Mouse (Mus musculus): ENCODE data around the gene Mgat5b. TPM values are rescaled to one million over a fixed set of nuclear protein-coding genes. Genes with fewer than 3 reads are reported as not detected.
"Not testable (repeated sequence)": the region's sequence is repeated elsewhere in the genome, so short reads cannot be mapped to it uniquely, and the experiment has no call there.

Mgat5b gene
- polyA plus RNA-seq, 1 experiment: not detected

DNA sequence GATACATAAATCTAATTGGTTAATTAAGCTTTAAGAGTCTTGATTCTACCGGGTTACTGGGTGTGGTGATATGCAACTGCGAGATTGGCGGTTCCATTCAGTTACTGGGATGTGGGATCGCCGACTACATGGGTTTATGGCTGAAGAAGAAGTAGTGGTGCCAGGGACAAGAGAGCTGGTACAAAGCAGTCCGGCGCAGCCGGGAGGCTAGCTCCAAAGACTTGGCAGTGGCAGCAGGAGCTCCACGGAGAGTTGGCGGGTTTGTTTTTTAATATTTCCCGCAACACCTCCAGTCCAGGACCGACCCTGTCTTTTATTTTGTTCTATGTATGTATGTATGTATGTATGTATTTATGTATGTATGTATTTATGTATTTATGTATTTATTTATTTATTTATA, 19.4 kb upstream of the Mgat5b start:
- Histone ChIP-seq H3K4me3 (ENCODE audit: insufficient read depth, low read depth, low read length) (no peak overlapping the region), H3K27ac (replicated peaks; ENCODE audit: low read depth, low read length) (no peak overlapping the region), H3K4me1 (ENCODE audit: control insufficient read depth, insufficient read depth, insufficient read length, low read length) (no peaks in the 10 kb centered on the region)

DNA sequence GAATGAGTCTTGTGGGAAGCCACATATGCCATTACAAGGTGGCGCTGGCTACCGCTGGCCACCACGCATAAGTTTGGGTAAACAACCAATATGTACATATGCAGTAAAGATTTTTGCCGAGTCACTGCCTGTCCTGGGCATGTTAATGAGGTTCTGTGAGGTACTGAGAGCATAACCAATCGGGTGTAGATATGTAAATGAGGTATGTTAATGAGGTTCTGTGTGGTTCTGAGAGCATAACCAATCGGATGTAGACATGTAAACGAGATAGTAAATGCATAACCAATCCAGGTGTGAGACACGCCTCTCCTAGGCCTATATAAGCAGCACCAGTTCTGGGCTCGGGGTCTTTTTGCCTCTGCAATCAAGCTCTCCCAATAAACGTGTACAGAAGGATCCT, 16.1 kb upstream of the Mgat5b start:
- not testable (repeated sequence) for H3K4me3 ChIP-seq (ENCODE audit: insufficient read depth, low read depth, low read length); H3K4me1 ChIP-seq (ENCODE audit: control insufficient read depth, insufficient read depth, insufficient read length, low read length); H3K27ac ChIP-seq (replicated peaks; ENCODE audit: low read depth, low read length)

GRCm38 (mm10) chr11:116905741-116906456, 12.8 kb upstream of the Mgat5b start:
- peaks cover 3% of the 10 kb centered on the region; the same call in 1 of the 2 replicates for H3K4me1 ChIP-seq (ENCODE audit: control insufficient read depth, insufficient read depth, insufficient read length, low read length)
- peak overlapping the region; percentile 12 for H3K4me3 ChIP-seq (ENCODE audit: insufficient read depth, low read depth, low read length)
- no peak overlapping the region for H3K27ac ChIP-seq (replicated peaks; ENCODE audit: low read depth, low read length)

GRCm38 (mm10) chr11:116913573-116913972, 5.1 kb upstream of the Mgat5b start:
- Histone ChIP-seq H3K4me1 (ENCODE audit: control insufficient read depth, insufficient read depth, insufficient read length, low read length) (no peaks in the 10 kb centered on the region), H3K27ac (replicated peaks; ENCODE audit: low read depth, low read length) (no peak overlapping the region), H3K4me3 (ENCODE audit: insufficient read depth, low read depth, low read length) (no peak overlapping the region)

DNA sequence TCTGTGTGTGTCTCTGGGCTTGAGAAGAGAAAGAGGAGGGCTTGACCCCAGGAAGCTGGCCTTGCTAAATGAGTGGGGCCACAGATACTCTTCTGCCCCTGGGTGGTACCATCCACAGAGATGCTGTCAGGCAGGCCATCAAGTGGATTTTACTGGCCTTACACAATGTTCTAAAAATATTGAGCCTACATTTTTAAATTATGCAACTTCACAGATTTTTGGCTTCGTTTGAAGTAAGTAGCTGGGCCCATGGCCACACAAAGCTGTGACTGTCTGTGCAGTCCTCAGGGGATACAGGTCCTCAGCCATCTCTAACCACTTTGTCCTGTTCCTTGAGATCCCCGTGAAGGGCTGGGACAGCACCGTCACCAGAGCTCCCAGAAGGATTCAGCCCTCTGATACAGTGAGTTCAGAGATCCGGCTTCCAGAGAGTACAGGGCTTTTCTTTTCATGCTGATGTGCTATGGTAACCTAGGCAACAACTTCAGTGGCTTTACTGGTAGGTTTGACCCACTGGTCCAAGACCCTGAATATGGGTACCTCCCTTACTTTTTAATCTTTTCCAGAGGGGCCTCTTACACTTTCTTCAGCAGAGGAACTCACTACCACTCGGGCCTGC, 4.3 kb upstream of the Mgat5b start:
- no peak overlapping the region for H3K4me3 ChIP-seq (ENCODE audit: insufficient read depth, low read depth, low read length)
- H3K4me1 ChIP-seq (ENCODE audit: control insufficient read depth, insufficient read depth, insufficient read length, low read length): no peaks in the 10 kb centered on the region
- H3K27ac ChIP-seq (replicated peaks; ENCODE audit: low read depth, low read length): no peak overlapping the region

DNA sequence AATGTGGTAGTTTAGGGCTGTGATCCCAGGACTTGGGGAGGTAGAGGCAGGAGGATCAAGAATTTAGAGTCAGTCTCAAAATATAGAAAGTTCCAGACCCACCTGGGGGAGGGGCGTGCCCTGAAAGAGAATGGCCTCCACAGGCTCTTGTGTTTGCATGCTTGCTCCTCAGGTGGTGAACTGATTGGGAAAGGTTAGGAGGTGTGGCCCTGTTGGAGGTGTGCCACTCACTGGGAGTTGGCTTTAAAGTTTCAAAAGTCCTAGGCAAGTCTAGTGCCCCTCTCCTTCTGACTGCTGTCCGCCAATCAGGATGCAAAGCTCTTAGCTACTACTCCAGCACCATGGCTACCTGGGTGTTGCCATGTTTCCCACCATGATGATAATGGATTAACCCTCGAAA, 3.4 kb upstream of the Mgat5b start:
- Histone ChIP-seq H3K4me3 (ENCODE audit: insufficient read depth, low read depth, low read length) (no peak overlapping the region), H3K27ac (replicated peaks; ENCODE audit: low read depth, low read length) (no peak overlapping the region), H3K4me1 (ENCODE audit: control insufficient read depth, insufficient read depth, insufficient read length, low read length) (no peaks in the 10 kb centered on the region)

- no peak overlapping the region for H3K27ac ChIP-seq (replicated peaks; ENCODE audit: low read depth, low read length)
- no peaks in the 10 kb centered on the region; the same call in 1 of the 2 replicates for H3K4me1 ChIP-seq (ENCODE audit: control insufficient read depth, insufficient read depth, insufficient read length, low read length)
- H3K4me3 ChIP-seq (ENCODE audit: insufficient read depth, low read depth, low read length): no peak overlapping the region
These were observed 1.3 kb upstream of the Mgat5b start for GRCm38 (mm10) chr11:116917361-116917760.

- no peak overlapping the region for H3K27ac ChIP-seq (replicated peaks; ENCODE audit: low read depth, low read length)
- peak overlapping the region; percentile 27; the same call in 1 of the 2 replicates for H3K4me3 ChIP-seq (ENCODE audit: insufficient read depth, low read depth, low read length)
- no peaks in the 10 kb centered on the region; the same call in 1 of the 2 replicates for H3K4me1 ChIP-seq (ENCODE audit: control insufficient read depth, insufficient read depth, insufficient read length, low read length)
These were observed 740 bp downstream of the Mgat5b start for GRCm38 (mm10) chr11:116919186-116920020.

GRCm38 (mm10) chr11:116920746-116921145, 2.1 kb downstream of the Mgat5b start:
- H3K27ac ChIP-seq (replicated peaks; ENCODE audit: low read depth, low read length): no peak overlapping the region
- no peaks in the 10 kb centered on the region; the same call in 1 of the 2 replicates for H3K4me1 ChIP-seq (ENCODE audit: control insufficient read depth, insufficient read depth, insufficient read length, low read length)
- no peak overlapping the region for H3K4me3 ChIP-seq (ENCODE audit: insufficient read depth, low read depth, low read length)

DNA sequence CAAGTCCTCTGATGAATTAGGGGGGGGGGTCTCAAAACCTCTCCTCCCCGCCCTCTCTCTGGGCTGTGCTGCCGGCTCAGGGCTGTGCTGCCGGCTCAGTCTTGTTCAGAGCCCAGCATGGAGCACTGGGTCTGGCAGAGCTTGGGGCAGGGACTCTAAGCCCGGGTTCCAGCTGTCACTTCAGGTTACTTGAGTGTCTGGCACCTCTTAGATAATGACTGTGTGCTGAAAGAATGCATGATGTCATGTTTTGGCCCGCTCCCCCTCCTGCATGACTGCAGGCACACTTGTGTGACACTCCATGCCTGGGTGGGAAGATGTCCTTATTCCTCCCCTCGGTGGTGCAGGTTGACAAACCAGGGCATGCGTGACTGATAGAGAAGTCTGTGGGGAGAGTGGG, 3.4 kb downstream of the Mgat5b start:
- no peak overlapping the region for H3K4me3 ChIP-seq (ENCODE audit: insufficient read depth, low read depth, low read length)
- no peaks in the 10 kb centered on the region; the same call in 1 of the 2 replicates for H3K4me1 ChIP-seq (ENCODE audit: control insufficient read depth, insufficient read depth, insufficient read length, low read length)
- no peak overlapping the region for H3K27ac ChIP-seq (replicated peaks; ENCODE audit: low read depth, low read length)

DNA sequence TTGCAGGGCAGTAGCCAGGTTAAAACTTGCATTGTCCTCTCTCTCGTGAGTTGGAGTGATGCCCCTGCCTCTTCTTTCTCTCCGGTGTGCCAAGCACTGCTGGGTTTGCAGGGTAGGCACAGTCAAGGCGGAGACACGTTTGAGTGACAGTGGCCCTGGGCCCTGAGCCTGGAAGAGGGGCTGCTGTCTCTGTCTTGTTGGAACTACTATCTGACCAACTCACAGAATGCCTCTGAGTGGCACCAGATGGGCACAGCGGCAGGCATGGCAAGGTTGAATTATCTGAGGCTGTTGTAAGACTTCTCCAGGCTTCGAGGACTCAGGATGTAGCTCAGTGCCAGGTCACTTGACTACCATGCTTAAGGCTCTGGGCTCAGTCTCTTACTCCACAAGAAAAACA, 9.4 kb downstream of the Mgat5b start:
- H3K4me3 ChIP-seq (ENCODE audit: insufficient read depth, low read depth, low read length): no peak overlapping the region
- H3K4me1 ChIP-seq (ENCODE audit: control insufficient read depth, insufficient read depth, insufficient read length, low read length): no peaks in the 10 kb centered on the region
- no peak overlapping the region for H3K27ac ChIP-seq (replicated peaks; ENCODE audit: low read depth, low read length)

DNA sequence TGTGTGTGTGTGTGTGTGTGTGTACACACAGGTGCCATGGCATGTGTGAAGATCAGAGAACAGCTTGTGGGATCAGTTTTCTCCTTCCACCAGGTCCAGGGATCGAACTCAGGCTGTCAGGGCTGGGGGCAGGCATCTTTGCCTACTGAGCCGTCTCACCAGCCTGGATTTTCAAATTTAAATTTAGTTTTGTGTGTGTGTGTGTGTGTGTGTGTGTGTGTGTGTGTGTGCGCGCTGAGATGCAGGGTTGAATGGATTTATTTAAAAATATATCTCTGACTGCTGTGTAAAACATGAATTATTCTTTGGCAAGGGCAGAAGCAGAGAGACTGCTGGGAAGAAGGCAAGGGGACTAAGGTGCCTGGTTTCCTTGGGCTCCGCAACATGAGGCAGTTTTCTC, 16.2 kb downstream of the Mgat5b start:
- H3K4me3 ChIP-seq (ENCODE audit: insufficient read depth, low read depth, low read length): no peak overlapping the region

DNA sequence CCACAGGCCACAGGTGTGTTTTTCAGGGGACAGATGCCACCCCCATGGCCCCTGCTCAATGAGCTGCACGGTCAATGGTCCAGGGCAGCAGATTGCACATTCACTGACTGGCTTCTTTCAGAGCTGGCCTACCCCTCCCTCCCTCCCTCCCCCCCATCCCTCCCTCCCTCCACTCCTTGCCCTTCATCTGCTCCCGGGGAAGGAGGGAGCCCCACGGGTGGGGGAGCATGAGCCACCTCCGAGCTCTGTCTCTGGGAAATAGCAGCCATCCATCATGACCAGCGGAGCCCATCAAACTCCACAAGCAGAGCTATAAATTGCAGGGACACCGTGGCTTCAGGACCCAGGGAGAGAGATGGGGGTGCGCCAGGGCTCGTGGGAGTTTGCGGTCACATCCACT, 16.7 kb downstream of the Mgat5b start:
- H3K4me1 ChIP-seq (ENCODE audit: control insufficient read depth, insufficient read depth, insufficient read length, low read length): no peaks in the 10 kb centered on the region
- H3K4me3 ChIP-seq (ENCODE audit: insufficient read depth, low read depth, low read length): no peak overlapping the region
- H3K27ac ChIP-seq (replicated peaks; ENCODE audit: low read depth, low read length): no peak overlapping the region

More for the DNA sequence above, 16.2 kb downstream of the Mgat5b start:
- H3K27ac ChIP-seq (replicated peaks; ENCODE audit: low read depth, low read length): no peak overlapping the region
- H3K4me1 ChIP-seq (ENCODE audit: control insufficient read depth, insufficient read depth, insufficient read length, low read length): no peaks in the 10 kb centered on the region

GRCm38 (mm10) chr11:116935917-116936316, 17.3 kb downstream of the Mgat5b start:
- H3K27ac ChIP-seq (replicated peaks; ENCODE audit: low read depth, low read length): no peak overlapping the region
- H3K4me3 ChIP-seq (ENCODE audit: insufficient read depth, low read depth, low read length): no peak overlapping the region
- H3K4me1 ChIP-seq (ENCODE audit: control insufficient read depth, insufficient read depth, insufficient read length, low read length): no peaks in the 10 kb centered on the region

DNA sequence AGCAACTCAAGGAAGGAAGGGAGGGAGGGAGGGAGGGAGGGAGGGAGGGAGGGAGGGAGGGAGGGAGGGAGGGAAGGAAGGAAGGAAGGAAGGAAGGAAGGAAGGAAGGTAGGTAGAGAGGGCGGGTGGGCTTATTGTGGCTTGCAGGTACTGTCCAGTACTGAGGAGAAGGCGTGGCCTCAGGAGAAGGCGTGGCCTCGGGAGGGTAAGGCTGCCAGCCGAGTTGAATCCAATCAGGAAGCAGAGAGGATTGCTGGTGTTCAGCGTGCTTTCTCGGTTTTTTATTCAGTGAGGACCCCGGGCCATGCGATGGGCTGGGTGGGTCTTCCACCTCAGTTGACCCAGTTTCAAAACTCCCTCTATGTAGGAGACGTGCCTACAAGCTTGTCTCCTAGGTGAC, 18.5 kb downstream of the Mgat5b start:
- H3K4me1 ChIP-seq (ENCODE audit: control insufficient read depth, insufficient read depth, insufficient read length, low read length): no peaks in the 10 kb centered on the region

More for the DNA sequence above, 18.5 kb downstream of the Mgat5b start:
- no peak overlapping the region for H3K4me3 ChIP-seq (ENCODE audit: insufficient read depth, low read depth, low read length)
- no peak overlapping the region for H3K27ac ChIP-seq (replicated peaks; ENCODE audit: low read depth, low read length)

Data from brown adipose tissue, adult 24 weeks (tissue).